Mouse (Mus musculus) liver, embryonic 13.5 days (tissue): ENCODE results near the gene Armc10. TPM values are rescaled to one million over a fixed set of nuclear protein-coding genes. Genes with fewer than 3 reads are reported as not detected.
"Not testable (repeated sequence)": the region's sequence is repeated elsewhere in the genome, so short reads cannot be mapped to it uniquely, and the experiment has no call there.

Source experiments
- ATAC-seq: fragments of 200-750 bp; cut with Nextera tagmentation; 2 replicates; pipeline ENCODE4 v1.8.0; 2017; ENCODE audit warnings: low read depth, mild to moderate bottlenecking, moderate number of reproducible peaks, moderate library complexity
- DNase-seq: peaks from one replicate; pipeline ENCODE4 v3.0.0; 2022
- H3K27ac ChIP-seq: fragments of 300-500 bp; sonication (generic); 2 replicates; pipeline ENCODE4 v1.5.1; 2015; ENCODE audit warnings: moderate library complexity, mild to moderate bottlenecking, inconsistent platforms
- H3K27me3 ChIP-seq: fragments of 300-500 bp; sonication (generic); 2 replicates; pipeline ENCODE4 v1.6.1; 2015; ENCODE audit warnings: mild to moderate bottlenecking, inconsistent platforms
- H3K36me3 ChIP-seq: fragments of 300-500 bp; sonication (generic); 2 replicates; pipeline ENCODE4 v1.6.1; 2015; ENCODE audit warnings: mild to moderate bottlenecking, inconsistent platforms
- H3K4me1 ChIP-seq: fragments of 300-500 bp; sonication (generic); replicated peaks from 2 replicates; pipeline ENCODE4 v1.6.1; 2015; ENCODE audit warnings: inconsistent platforms
- H3K4me2 ChIP-seq: fragments of 300-500 bp; sonication (generic); 2 replicates; pipeline ENCODE4 v1.6.1; 2015; ENCODE audit warnings: inconsistent platforms, mild to moderate bottlenecking, moderate library complexity
- H3K4me3 ChIP-seq: fragments of 300-500 bp; sonication (generic); replicated peaks from 2 replicates; pipeline ENCODE4 v1.5.1; 2015; ENCODE audit warnings: mild to moderate bottlenecking, inconsistent platforms
- H3K9ac ChIP-seq: fragments of 300-500 bp; sonication (generic); 2 replicates; pipeline ENCODE4 v1.6.1; 2015; ENCODE audit warnings: mild to moderate bottlenecking, inconsistent platforms
- H3K9me3 ChIP-seq: fragments of 300-500 bp; sonication (generic); replicated peaks from 2 replicates; pipeline ENCODE4 v1.6.1; 2016; ENCODE audit warnings: inconsistent platforms
- WGBS: fragments of 180-500 bp; shearing (Covaris S2); methylation state at CpG from one replicate; pipeline ENCODE4 v1.1.7; 2015; ENCODE audit not compliant: insufficient replicate concordance; 5-methylcytosine and 5-hydroxymethylcytosine counted together
- polyA plus RNA-seq: library from polyadenylated mRNA; unstranded; fragments of >200 nt; fragmentation: Nextera tagmentation; extraction: Ambion mirVana; gene quantifications from 2 replicates; pipeline ENCODE4 v1.2.1, GENCODE M21; 2015

Armc10 gene
- polyA plus RNA-seq, 1 experiment from 2014 or later, result 9.8 TPM

DNA sequence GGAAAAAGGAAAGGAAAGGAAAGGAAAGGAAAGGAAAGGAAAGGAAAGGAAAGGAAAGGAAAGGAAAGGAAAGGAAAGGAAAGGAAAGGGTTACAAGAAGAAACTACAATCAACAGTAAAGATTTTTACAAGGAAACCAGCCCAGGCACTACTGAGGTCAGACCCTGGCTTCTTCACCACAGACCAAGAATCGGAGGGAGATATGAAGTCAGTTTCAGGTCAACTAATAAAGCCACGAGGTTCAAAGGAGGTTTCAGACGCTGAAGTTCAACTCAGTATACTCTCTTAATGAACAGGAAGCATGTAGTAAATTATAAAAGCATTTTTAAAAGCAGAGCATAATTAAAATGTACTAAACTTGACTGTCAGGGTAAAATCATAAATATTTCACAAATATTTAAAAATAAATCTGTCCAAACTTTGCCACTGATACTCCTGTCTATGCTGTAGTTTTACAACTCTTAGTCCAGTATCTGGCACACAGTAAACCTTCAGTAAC lies 47.8 kb downstream of the Armc10 start:
- no peak for DNase-seq
- Histone ChIP-seq H3K9ac (no peak overlapping the region), H3K36me3 (no peaks in the 10 kb centered on the region), H3K27me3 (no peaks in the 10 kb centered on the region), H3K27ac (no peak overlapping the region), H3K4me1 (no peaks in the 10 kb centered on the region; the same call in 1 of the 2 replicates), H3K9me3 (no peaks in the 10 kb centered on the region), H3K4me2 (no peak overlapping the region), H3K4me3 (no peak overlapping the region)
- no peak for ATAC-seq
- WGBS, result 44% methylated on average over 3 of the region's 3 CpGs

DNA sequence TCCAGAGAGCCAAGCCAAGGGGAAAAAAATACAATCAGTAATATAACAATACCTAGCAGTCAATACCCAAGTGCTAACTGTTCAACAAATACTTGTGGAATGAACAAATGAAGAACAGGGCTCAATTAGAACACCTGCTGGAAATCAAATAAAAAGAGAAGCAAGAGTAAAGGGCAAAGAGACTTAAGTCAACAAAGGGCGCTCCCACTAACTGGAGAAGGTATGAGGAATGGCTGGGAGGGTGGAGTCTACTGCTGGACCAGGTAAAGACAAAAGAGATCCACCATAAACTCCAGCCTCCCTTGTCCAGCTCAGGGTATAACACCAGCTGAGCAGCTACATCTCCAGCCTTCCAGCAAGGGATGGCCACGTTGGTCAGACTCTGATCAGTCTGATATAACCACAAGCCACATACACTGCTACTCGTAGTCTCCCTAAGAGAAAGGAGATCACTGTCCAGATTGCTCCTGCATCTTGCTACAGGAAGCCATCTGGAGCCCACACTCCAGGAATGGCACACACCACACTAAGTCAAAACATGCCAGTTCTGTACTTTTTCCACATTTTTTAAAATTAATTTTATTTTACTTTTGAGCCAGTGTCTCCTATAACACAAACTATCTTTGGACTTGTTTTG lies 49.4 kb downstream of the Armc10 start:
- ATAC-seq, result no peak
- H3K36me3 ChIP-seq, result no peaks in the 10 kb centered on the region
- H3K9me3 ChIP-seq, result no peaks in the 10 kb centered on the region
- no peak overlapping the region for H3K4me2 ChIP-seq
- DNase-seq, result no peak
- H3K27me3 ChIP-seq, result no peaks in the 10 kb centered on the region
- no peak overlapping the region for H3K4me3 ChIP-seq
- 34% methylated on average over 3 of the region's 3 CpGs for WGBS
- peaks cover 3% of the 10 kb centered on the region for H3K4me1 ChIP-seq
- H3K9ac ChIP-seq, result no peak overlapping the region
- no peak overlapping the region for H3K27ac ChIP-seq

DNA sequence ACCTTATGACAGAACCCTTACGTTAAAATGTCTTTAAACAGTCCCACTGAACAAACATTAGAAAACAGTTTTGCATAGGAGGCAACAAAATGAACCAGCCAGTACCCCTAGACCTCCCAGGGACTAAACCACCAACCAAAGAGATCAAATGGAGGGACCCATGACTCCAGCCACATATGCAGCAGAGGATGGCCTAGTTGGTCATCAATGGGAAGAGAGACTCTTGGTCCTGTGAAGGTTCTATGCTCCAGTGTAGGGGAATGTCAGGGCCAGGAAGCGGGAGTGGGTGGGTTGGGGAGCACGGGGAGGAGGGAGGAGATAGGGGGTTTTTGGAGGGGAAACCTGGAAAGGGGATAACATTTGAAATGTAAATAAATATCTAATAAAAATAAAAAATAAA lies 53.9 kb downstream of the Armc10 start:
- ATAC-seq, H3K4me2 ChIP-seq, H3K9me3 ChIP-seq, H3K4me3 ChIP-seq, H3K9ac ChIP-seq, H3K36me3 ChIP-seq, H3K27ac ChIP-seq, H3K27me3 ChIP-seq, DNase-seq: not testable (repeated sequence)
- H3K4me1 ChIP-seq, result peaks cover 27% of the 10 kb centered on the region
- 89% methylated on average over 3 of the region's 3 CpGs for WGBS

DNA sequence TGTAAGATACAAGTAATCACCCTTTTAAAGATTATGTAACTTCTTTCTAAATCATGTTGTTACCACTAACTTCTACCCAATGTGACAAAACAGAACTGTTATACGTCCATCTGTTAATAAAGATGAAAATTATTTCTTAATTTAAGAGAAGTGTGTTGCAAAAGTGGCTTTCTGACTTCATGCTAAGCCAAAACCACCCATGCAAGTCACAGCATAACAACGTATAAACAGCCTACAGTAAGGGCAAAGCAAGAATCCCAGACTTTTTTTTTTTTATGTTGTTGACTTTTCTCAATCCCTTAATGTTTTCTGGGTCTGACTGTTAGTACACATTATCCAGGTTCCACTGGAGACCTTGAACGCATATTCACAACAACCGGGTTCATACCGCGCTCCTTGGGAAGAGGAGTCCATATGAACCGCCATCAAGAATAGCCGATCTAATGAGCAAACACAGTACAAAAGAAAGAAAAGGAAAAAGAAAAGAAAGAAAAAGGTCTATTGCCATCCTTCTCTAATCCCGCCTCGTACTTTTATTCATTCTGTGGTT lies 54.7 kb downstream of the Armc10 start:
- no peak for DNase-seq
- 25% methylated on average over 10 of the region's 10 CpGs for WGBS
- H3K9ac ChIP-seq, result peak overlapping the region; percentile 76

DNA sequence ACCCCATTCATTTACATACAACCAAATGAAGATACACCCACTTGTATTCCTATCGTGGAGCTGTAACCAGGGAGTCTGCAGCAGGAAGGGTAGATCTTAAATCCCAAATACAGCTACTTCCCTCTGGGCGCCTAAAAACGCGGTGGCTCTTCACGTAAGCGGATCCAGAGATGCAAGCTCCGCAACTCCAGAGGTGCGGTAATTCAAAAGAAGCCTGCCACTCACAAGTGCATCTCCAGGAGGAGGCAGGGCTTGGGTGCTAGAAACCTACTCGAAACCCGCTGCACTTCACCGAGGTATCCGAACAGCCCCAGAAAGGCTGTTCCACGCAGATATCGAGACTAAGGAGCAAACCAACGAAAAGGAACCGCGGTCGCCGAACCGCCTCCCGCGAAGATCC lies 55.3 kb downstream of the Armc10 start:
- no peaks in the 10 kb centered on the region for H3K9me3 ChIP-seq
- peaks cover 27% of the 10 kb centered on the region for H3K4me1 ChIP-seq
- DNase-seq (no peak), ATAC-seq (peak; percentile 18)
- peak overlapping the region; percentile 31 for H3K27ac ChIP-seq
- peak overlapping the region; percentile 85 for H3K4me2 ChIP-seq
- under 1% methylated on average over 22 of the region's 22 CpGs for WGBS
- H3K36me3 ChIP-seq, result no peaks in the 10 kb centered on the region
- peak overlapping the region; percentile 76 for H3K9ac ChIP-seq
- H3K27me3 ChIP-seq, result no peaks in the 10 kb centered on the region
- peak overlapping the region; percentile 76 for H3K4me3 ChIP-seq

More for the DNA sequence above, 54.7 kb downstream of the Armc10 start:
- no peaks in the 10 kb centered on the region for H3K9me3 ChIP-seq
- H3K27ac ChIP-seq, result peak overlapping the region; percentile 31; the same call in 1 of the 2 replicates
- no peaks in the 10 kb centered on the region for H3K27me3 ChIP-seq
- H3K36me3 ChIP-seq, result no peaks in the 10 kb centered on the region
- H3K4me1 ChIP-seq, result peaks cover 27% of the 10 kb centered on the region
- peak overlapping the region; percentile 85 for H3K4me2 ChIP-seq
- ATAC-seq, result no peak
- peak overlapping the region; percentile 76 for H3K4me3 ChIP-seq

DNA sequence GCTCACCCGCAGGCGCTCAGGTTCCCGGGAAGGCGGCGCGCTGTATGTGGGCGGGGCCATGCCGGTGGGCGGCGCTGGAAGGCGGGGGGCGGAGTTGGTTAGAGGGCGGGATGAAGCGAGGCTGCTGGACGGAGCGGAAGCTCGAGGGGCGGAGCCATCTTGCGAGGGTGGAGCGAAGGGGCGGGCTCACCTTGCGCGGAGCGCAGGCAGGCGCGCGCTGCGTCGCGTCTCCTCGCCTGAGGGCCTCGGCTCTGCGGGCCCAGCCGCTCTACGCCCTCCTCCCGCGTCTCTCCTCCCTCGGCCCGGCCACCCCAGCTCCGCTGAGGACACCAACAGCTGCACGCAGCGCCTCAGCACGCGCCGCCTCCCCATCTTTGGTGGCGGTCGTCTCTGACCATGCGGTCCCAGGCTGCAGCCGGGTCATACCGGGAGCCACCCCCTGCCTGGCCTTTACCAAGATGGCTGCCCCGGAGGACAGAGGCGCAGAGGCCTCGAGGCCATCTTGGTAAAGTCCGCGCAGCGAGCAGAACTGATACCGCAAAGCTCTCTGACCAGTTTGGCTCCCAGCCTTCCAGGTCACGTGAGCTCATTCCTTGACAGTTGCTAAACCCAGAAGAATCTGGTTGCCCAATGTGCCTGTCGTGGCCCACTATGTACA lies 55.9 kb downstream of the Armc10 start, which contains the start of gene Napepld:
Napepld (minus strand) TSS at position 46 of the 658 bp plus-strand sequence.
- H3K27ac ChIP-seq, result peak within 1 kb of the TSS; percentile 92
- ATAC-seq (peak; percentile 97), DNase-seq (peak; percentile 100)
- H3K9me3 ChIP-seq, result no peaks in the 10 kb centered on the region
- peak within 1 kb of the TSS; percentile 76 for H3K4me3 ChIP-seq
- H3K36me3 ChIP-seq, result no peaks in the 10 kb centered on the region
- peak within 1 kb of the TSS; percentile 85 for H3K4me2 ChIP-seq
- H3K27me3 ChIP-seq, result no peaks in the 10 kb centered on the region
- H3K9ac ChIP-seq, result peak within 1 kb of the TSS; percentile 87
- WGBS, result under 1% methylated on average over 45 of the region's 59 CpGs
- peaks cover 27% of the 10 kb centered on the region for H3K4me1 ChIP-seq

DNA sequence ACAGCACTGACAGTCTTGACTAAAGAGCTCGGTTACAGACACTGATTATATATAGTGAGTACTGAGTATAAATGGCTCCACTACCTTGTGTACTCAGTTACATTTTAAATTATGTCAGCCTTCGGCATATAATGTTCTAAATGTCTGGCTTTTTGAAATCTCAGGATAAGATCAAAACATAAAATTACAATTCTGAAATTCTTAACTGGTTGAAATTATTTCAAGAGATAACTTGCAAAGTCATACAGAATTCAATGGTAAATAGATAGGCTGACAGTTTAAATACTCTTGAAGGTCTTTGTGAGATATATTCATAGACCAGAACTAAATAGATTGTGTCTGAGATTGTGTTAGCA lies 56.4 kb downstream of the Armc10 start:
- peak overlapping the region; percentile 76 for H3K4me3 ChIP-seq
- H3K9ac ChIP-seq, result peak overlapping the region; percentile 87
- WGBS, result 49% methylated on average over 2 of the region's 2 CpGs
- no peaks in the 10 kb centered on the region for H3K36me3 ChIP-seq
- no peaks in the 10 kb centered on the region for H3K27me3 ChIP-seq
- DNase-seq (no peak), ATAC-seq (no peak)
- no peaks in the 10 kb centered on the region for H3K9me3 ChIP-seq
- peaks cover 27% of the 10 kb centered on the region for H3K4me1 ChIP-seq
- peak overlapping the region; percentile 85 for H3K4me2 ChIP-seq
- peak overlapping the region; percentile 92 for H3K27ac ChIP-seq

DNA sequence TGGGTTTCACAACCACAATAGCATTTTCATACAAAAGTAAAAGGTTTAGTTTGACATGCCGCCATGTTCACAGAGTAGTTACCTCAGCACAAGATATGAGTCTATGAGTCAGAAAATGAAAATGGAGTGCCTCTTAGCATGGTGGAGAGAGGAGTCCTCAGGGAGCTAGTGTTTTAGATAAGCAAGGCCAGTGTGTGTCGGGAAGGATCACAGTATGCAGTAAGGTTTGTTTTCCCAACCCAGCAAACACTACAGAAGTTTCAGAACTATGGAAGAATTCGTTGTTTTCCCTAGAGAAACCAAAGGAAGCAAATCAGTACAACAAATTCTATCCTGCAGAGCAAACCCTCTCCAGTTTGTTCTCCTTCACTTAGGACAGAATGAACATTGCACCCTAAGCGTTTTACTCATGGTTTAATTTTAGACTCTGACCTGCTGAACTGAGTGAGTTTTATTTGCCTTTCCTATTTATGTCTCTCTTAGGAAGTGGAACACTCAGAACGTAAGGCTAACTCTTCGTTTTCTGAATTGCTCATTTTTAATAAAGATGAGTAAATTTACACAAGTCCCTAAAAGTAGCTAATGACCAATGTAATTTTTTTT lies 57.4 kb downstream of the Armc10 start:
- Histone ChIP-seq H3K9me3 (no peaks in the 10 kb centered on the region), H3K27me3 (no peaks in the 10 kb centered on the region), H3K36me3 (no peaks in the 10 kb centered on the region), H3K9ac (no peak overlapping the region), H3K4me2 (0 out of 2 replicates have a peak overlapping the region, but pooled peaks have one; percentile 0), H3K4me1 (peaks cover 27% of the 10 kb centered on the region), H3K4me3 (no peak overlapping the region), H3K27ac (peak overlapping the region; percentile 36; the same call in 1 of the 2 replicates)
- ATAC-seq, result no peak
- 66% methylated on average over 6 of the region's 6 CpGs for WGBS
- no peak for DNase-seq

DNA sequence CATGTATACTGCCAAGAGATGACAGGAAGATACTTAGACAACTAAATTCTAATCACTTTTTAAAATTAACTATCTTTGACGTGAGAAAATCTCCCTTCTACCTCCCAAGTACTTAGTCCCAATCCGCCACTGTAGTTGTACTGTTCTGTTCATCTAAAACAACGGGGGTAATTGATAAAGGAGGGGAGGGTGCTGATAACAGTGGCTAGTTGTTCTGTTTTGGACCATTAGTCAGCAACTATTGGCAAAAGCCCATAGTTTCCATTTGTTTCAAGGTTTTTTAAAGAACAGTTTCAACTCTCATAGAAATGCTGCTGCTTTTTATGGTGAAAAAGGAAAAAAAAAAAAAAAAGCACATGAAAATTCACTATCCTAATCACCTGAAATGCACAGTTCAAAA lies 58.1 kb downstream of the Armc10 start:
- Histone ChIP-seq H3K27me3 (no peaks in the 10 kb centered on the region), H3K4me2 (no peak overlapping the region), H3K9me3 (no peaks in the 10 kb centered on the region), H3K4me3 (no peak overlapping the region), H3K36me3 (no peaks in the 10 kb centered on the region), H3K27ac (no peak overlapping the region), H3K9ac (no peak overlapping the region), H3K4me1 (peaks cover 27% of the 10 kb centered on the region)
- WGBS, result 16% methylated on average over 3 of the region's 3 CpGs
- no peak for ATAC-seq
- DNase-seq, result no peak

DNA sequence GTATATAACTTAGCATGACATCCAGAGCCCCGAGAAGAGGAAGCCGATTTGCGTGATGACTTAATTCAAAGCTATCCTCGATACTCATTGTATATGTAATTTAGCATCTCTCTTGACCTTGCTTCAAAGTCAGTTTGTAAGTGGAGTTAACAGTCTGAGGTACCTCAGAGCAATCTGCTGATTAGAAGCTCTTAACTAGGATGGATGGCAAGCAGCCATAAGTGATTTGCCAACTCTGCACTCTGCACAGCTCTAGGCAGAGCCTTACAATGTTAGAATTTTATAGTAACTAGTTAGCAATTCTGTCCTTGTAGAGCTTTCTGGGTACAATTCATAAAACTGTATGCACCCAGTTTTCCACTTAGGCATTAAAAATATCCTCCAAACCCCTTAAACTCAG lies 60.9 kb downstream of the Armc10 start:
- Histone ChIP-seq H3K4me3 (no peak overlapping the region), H3K4me1 (peaks cover 19% of the 10 kb centered on the region), H3K27ac (no peak overlapping the region), H3K27me3 (no peaks in the 10 kb centered on the region), H3K36me3 (no peaks in the 10 kb centered on the region), H3K4me2 (no peak overlapping the region), H3K9ac (no peak overlapping the region), H3K9me3 (no peaks in the 10 kb centered on the region)
- 83% methylated on average over 4 of the region's 4 CpGs for WGBS
- ATAC-seq (no peak), DNase-seq (no peak)

DNA sequence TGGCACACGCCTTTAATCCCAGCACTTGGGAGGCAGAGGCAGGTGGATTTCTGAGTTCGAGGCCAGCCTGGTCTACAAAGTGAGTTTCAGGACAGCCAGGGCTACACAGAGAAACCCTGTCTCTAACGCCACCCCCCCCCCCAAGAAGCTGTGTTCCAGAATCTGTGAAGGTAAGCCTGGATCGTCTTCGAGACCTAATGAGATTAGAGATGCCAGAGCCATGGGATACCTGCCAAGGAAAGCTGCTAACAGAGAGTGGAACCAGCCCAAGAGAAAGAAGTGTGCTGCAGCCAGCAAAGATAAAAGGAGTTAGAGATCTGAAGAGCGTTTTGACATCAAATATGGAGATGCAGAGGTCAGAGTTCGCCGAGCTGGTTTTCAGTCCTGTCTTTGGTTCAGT lies 62.4 kb downstream of the Armc10 start:
- not testable (repeated sequence) for H3K9ac ChIP-seq, H3K36me3 ChIP-seq, H3K27me3 ChIP-seq, DNase-seq, H3K9me3 ChIP-seq, ATAC-seq, H3K27ac ChIP-seq, H3K4me3 ChIP-seq, H3K4me1 ChIP-seq, H3K4me2 ChIP-seq
- 78% methylated on average over 8 of the region's 8 CpGs for WGBS
